Mouse (Mus musculus) bone marrow macrophage, adult 2 months (primary cell): ENCODE measurements around the gene Cyp21a1.
"Not testable (repeated sequence)": the region's sequence is repeated elsewhere in the genome, so short reads cannot be mapped to it uniquely, and the experiment has no call there.

Experiments used
- CTCF ChIP-seq: IDR thresholded peaks from 2 replicates; pipeline ENCODE4 v1.5.1; 2012; ENCODE audit warnings: low read depth, mild to moderate bottlenecking, low read length, moderate library complexity
- POLR2A ChIP-seq: IDR thresholded peaks from 2 replicates; pipeline ENCODE4 v1.6.1; 2012; ENCODE audit warnings: mild to moderate bottlenecking, low read depth, low read length, borderline replicate concordance

DNA sequence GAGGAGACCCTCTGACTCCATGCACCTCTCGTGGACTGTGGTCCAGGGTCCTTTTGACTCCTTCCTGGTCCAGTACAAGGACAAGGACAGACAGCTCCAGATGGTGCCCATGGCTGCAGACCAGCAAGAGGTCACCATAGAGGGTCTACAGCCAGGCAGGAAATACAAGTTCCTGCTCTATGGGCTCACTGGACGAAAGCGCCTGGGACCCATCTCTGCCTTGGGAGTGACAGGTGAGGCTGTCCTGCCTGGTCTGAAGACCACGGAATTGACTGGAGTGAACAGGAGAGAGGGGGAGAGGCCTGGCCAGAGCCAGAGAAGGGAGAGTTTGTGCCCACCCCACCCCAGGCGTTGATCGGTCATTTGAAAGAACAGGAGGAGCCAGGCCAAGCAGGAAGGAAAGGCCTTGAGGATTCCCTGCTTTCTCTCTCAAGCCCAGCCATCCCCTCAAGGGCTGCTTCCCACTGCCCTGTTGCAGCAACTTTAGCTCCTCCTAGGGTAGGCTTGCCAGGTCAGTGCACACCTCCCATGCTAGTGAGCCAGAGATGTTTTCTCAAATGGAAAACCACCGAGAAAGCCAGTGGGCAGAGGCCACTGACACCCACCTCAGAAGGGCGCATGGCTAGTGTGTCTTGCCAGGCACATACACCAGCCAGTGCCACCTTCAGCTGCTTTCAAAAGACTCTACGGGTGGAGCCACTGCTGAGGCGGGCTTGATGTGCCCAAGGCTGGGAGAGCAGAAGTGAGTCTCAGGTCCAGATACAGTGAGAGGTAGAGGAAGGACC lies 7.0 kb downstream of the Cyp21a1 start:
- TF ChIP-seq CTCF, POLR2A: not testable (repeated sequence)
